Mouse (Mus musculus) left cerebral cortex, adult 18-20 months (tissue): ENCODE results near the gene Ubqln1. TPM values are rescaled to one million over a fixed set of nuclear protein-coding genes. Genes with fewer than 3 reads are reported as not detected.
A peak's percentile ranks its signal among the peaks of the same experiment; 100 is the strongest.

Experiments used
- DNase-seq, 2 experiments: peaks; one replicate each; pipeline ENCODE4 v3.0.0; 2021 to 2022; ENCODE audit warnings: low spot score in 2 of 2, mixed read lengths in 1 of 2
- total RNA-seq, 2 experiments: library from RNA; stranded (reverse); gene quantifications; 2 replicates each; pipeline ENCODE4 v1.2.3; 2021

The Ubqln1 gene
- total RNA-seq, 2 experiments from 2014 or later, result 155 to 162 TPM

DNA sequence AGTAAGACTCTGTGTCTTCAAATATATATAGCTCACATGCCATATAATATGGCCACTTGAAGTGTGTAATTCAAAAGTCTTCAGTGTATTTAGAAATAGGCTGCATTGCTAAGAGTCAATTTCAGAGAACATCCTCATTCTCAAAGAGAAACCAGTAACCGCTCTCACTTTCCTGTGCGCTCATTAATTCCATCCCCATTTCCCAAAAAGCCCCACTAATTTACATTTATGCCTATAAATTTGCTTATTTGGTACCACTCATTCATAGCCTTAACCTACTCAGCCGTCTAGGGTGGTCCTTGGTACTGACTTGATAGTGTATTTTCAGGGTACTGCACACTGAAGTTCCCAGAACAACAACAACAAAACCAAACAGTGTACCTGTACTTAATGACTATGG lies 13.5 kb downstream of the Ubqln1 start:
- DNase-seq, result no peak

DNA sequence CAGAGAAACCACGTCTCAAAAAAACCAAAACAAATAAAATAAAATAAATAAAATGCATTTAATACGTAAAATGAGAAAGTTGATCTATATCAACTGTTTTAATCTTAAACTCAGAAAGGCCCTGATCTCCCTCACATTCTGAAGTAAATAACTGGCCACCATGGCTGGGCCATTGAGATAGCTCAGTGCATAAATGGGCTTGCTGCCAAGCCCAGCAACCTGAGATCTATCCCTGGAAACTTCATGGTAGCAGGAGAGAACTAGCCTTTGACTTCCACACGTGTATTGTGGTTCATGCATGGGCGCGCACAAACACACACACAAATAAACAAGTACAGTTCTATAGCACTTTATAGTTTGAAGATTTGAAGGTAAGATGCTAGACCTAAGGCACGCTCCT lies 14.1 kb downstream of the Ubqln1 start:
- DNase-seq, result no peak

GRCm38 (mm10) chr13:58197981-58198640 lies 17.3 kb downstream of the Ubqln1 start:
- no peak for DNase-seq

GRCm38 (mm10) chr13:58197211-58197610 lies 18.2 kb downstream of the Ubqln1 start:
- DNase-seq, result no peak

- no peak for DNase-seq
Observed at GRCm38 (mm10) chr13:58194908-58195307, 20.5 kb downstream of the Ubqln1 start.

- DNase-seq, result no peak
Observed at GRCm38 (mm10) chr13:58193221-58193620, 22.2 kb downstream of the Ubqln1 start.

- DNase-seq, result no peak
Observed at GRCm38 (mm10) chr13:58192146-58192545, 23.3 kb downstream of the Ubqln1 start.

GRCm38 (mm10) chr13:58191516-58191915 lies 23.9 kb downstream of the Ubqln1 start:
- no peak for DNase-seq

- peak; percentile 17 to 49 for DNase-seq
Observed at GRCm38 (mm10) chr13:58189473-58189872, 26.0 kb downstream of the Ubqln1 start.

DNA sequence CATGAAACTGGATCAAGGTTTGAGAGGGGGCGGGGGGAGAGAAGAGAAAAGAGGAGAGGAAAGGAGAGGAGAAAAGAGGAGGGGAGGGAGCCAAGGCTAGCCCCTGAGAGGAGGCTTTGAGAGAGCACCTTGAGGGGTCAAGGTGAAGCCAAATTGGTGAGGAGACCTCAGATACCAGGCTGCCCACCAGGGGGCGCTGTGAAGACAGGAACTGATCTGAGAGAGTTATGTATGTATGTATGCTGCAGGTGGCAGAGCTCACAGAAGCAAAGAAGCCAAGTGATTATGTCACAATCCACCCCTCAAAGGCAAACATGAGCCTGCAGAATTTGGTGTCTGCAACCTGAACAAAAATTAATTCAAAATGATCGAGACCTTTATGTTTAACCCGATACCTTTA lies 27.0 kb downstream of the Ubqln1 start:
- DNase-seq, result peak; percentile 86 to 87

DNA sequence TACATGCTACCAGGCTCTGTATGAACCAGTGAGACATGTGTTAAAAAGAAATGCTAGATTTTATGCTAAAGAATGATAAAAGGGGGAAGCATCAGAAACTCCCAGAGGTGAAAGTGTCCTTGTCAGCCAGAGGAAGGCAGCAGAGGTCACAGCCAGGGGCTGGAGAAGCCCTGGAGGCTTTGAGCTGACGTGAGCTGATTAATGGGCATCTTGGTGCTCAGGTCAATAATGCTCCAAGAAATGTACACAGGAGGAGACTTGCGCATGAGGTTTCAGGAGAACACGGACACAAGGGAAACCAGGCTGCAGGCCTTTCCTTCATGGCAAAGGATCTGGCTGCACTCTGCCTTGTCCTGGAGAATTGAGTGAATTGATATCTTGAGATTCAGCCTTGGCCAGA lies 27.7 kb downstream of the Ubqln1 start:
- no peak for DNase-seq

DNA sequence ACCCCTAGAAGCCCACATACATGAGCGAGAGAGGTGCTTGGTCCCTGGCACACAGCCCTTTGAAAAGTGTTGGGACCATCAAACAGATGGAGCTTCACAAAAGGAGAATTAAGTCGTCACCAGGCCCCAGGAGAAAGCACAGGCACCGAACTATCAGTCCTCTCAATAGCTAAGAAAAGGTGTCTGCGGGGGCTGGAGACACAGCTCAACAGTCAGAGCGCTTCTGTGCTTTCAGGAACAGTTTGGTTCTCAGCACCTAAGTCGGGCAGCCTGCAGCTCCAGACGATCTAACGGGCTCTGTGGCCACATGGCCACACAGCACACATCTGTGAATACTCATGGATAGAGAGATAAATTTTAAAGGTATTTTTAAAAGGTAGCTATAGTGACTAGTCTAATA lies 29.2 kb downstream of the Ubqln1 start:
- peak; percentile 29 to 34 for DNase-seq

- no peak for DNase-seq
Observed at GRCm38 (mm10) chr13:58184111-58184510, 31.3 kb downstream of the Ubqln1 start.

DNA sequence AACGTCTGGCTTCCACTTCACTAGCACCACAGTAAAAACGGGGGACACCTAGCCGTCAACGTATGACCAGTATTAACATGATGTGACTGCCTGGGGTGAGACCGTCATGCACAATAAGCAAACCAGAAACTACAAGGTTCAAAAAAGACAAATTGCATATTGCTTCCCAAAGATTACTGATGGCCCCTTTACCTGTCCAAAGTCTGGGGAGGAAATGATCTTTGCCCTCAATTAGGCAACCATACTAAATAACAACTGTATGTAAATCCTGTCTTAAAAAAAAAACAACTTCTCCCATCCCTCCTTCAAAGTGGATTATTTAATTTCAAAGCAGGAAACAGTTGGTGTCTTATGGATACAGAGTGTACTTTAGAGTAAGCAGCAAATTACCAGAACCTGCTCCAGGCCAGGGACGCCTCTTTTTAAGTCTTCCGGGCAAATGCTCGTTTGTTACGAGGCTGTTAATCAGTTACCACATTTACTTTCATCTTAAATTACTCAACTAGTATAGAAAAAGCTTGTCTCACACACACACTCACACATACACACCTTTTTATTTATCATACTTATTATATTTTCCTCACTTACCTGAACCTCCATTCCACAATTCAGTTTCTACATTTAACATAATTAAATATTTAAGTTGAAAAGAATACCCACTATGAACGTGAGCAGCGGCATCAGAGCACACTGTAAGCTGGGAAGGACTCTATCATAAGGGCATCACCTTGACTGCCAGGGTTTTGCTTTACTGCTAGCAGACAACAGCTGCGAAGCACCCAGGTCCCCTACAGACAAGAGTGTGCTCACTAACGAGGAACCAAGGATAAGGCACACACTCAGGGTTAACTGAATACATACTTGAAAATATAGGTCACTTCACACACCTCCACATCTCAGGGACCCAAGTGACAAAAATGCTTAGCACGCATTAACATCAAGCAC lies 33.6 kb downstream of the Ubqln1 start:
- no peak for DNase-seq

DNA sequence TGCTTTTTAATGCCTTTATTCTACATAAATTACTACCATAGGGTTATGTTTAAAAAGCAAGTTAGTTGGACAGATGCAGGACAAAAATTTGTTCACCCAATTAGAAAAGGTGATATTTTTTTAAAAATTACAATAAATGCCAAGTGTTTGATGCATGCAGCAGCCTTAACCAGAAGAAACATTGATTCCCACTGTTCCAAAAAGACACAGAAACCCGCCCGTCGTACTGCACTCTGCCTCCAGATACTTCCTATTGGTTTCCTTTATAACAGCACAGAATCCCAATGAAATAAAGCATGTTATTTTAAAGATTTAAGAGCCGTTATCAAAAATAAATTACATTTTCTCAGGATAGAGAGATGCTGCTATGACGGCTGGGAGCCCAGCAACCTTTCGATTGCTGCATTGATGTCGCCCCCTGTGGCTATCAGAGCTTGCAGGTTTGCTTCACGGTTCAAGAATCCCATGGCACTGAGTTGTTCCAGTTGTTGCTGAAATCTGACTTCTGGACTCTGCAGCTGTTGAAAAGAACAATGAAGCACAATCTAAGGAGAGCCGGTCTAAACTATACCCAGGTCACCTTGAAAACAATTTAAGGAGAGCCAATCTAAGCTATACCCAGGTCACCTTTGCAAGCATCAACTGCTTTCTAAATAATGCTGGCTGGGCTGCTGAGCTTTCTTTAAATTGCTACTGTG lies 37.8 kb downstream of the Ubqln1 start:
- DNase-seq, result peak; percentile 100

DNA sequence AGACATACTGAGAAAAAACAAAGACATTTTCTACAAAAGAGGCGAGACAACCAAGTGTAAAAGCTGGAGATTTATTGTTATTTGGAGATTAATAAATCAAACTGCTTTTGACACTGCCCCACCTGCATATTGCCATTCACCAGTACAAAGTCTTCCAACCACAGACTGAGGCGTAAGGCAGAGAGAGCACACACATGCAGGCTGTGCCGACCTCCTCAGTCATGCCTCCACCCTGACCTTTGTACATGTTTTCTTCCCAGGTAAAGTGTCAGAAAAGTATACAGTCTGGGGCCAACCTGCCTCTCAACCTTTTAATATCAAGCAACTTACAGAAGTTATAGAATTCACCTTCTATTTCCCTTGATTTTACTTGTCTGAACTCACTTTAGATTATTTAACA lies 39.3 kb downstream of the Ubqln1 start:
- DNase-seq, result no peak

GRCm38 (mm10) chr13:58168119-58168518 lies 47.3 kb downstream of the Ubqln1 start:
- no peak for DNase-seq

- no peak for DNase-seq
Observed at GRCm38 (mm10) chr13:58163343-58163742, 52.1 kb downstream of the Ubqln1 start.

GRCm38 (mm10) chr13:58160761-58161160 lies 54.7 kb downstream of the Ubqln1 start:
- DNase-seq, result no peak

GRCm38 (mm10) chr13:58158099-58158912 lies 57.1 kb downstream of the Ubqln1 start:
- peak; percentile 86 to 88 for DNase-seq
